Mouse (Mus musculus) CD4-positive helper T cell, adult 2 months (primary cell): Measurements from ENCODE around the gene Psma6.

Source experiments
- DNase-seq: peaks from one replicate; pipeline ENCODE4 v3.0.0-alpha.2; 2012; ENCODE audit warnings: low read depth, missing footprints, low spot score

The Psma6 gene

GRCm38 (mm10) chr12:55438058-55438457 is 54.0 kb downstream of the Psma6 start:
- DNase-seq = no peak

GRCm38 (mm10) chr12:55438611-55439137 is 54.7 kb downstream of the Psma6 start:
- peak; percentile 57 for DNase-seq

- DNase-seq = no peak
Measured at GRCm38 (mm10) chr12:55440416-55440815, 56.4 kb downstream of the Psma6 start.

GRCm38 (mm10) chr12:55442245-55442644 is 58.2 kb downstream of the Psma6 start:
- no peak for DNase-seq

- peak; percentile 39 for DNase-seq
Measured at GRCm38 (mm10) chr12:55442861-55443850, 59.1 kb downstream of the Psma6 start.

- no peak for DNase-seq
Measured at GRCm38 (mm10) chr12:55444031-55444451, 60.0 kb downstream of the Psma6 start.

GRCm38 (mm10) chr12:55445583-55445982 is 61.6 kb downstream of the Psma6 start:
- DNase-seq = no peak

GRCm38 (mm10) chr12:55446366-55446745 is 62.3 kb downstream of the Psma6 start:
- no peak for DNase-seq

GRCm38 (mm10) chr12:55446746-55447395 is 62.8 kb downstream of the Psma6 start:
- DNase-seq = peak; percentile 82

- DNase-seq = no peak
Measured at GRCm38 (mm10) chr12:55447396-55447760, 63.4 kb downstream of the Psma6 start.

- DNase-seq = no peak
Measured at GRCm38 (mm10) chr12:55448457-55448856, 64.4 kb downstream of the Psma6 start.

- DNase-seq = no peak
Measured at GRCm38 (mm10) chr12:55449048-55449447, 65.0 kb downstream of the Psma6 start.

GRCm38 (mm10) chr12:55450421-55450820 is 66.4 kb downstream of the Psma6 start:
- DNase-seq = no peak

GRCm38 (mm10) chr12:55452839-55453238 is 68.8 kb downstream of the Psma6 start:
- DNase-seq = no peak

- no peak for DNase-seq
Measured at GRCm38 (mm10) chr12:55453924-55454323, 69.9 kb downstream of the Psma6 start.

- no peak for DNase-seq
Measured at GRCm38 (mm10) chr12:55455206-55455605, 71.2 kb downstream of the Psma6 start.

GRCm38 (mm10) chr12:55456136-55456535 is 72.1 kb downstream of the Psma6 start:
- DNase-seq = no peak

GRCm38 (mm10) chr12:55456893-55457292 is 72.9 kb downstream of the Psma6 start:
- DNase-seq = no peak

- no peak for DNase-seq
Measured at GRCm38 (mm10) chr12:55459739-55460138, 75.7 kb downstream of the Psma6 start.

GRCm38 (mm10) chr12:55460900-55461299 is 76.9 kb downstream of the Psma6 start:
- DNase-seq = no peak

GRCm38 (mm10) chr12:55461767-55462166 is 77.7 kb downstream of the Psma6 start:
- no peak for DNase-seq

- no peak for DNase-seq
Measured at GRCm38 (mm10) chr12:55462456-55462855, 78.4 kb downstream of the Psma6 start.
